Mouse (Mus musculus): Measurements from ENCODE around the gene Usp4.

The Usp4 gene

DNA sequence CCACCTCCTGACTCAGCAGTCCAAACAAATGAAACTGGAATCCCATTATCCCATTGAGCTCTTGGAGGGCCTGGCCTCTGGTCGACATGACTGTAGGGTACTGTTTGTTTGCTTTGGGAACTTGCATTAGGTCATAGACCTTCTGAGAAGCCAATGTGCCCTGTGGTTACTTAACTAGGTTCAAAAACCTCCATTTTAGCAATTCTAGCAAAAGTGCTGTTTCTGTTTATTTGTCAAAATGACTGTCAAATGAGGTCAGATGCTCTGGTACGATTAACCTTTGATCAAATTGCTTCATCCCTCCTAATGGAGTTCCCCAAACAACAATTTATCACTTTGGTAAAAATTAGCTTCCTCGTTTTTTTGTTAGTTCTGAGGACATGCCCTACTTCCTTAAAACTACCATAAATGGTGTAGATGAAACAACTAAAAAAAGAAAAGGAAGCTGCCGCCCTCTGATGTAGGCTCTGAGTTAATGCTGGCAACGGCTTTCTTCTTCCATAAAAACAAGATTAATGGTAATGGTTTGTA is 5.3 kb upstream of the Usp4 start:
- no peak for DNase-seq

- DNase-seq, result no peak
Observed at GRCm38 (mm10) chr9:108343331-108343730, 4.3 kb upstream of the Usp4 start.

DNA sequence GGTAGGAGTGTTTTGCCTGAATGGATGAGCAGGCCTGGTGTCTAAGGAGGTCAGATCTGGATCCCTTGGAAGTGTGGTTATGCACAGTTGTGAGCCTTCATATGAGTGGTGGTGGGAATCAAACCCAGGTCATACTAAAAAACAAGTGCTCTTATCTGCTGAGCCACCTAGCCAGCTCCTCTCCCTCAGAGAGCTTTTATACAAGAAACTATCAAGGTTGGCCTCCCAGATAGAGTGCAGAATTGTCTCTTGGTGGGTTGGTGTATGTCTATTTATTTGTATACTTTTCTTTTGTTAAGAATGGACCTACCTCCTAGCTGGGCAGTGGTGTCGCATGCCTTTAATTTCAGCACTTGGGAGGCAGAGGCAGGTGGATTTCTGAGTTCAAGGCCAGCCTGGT is 3.8 kb upstream of the Usp4 start:
- DNase-seq, result no peak

DNA sequence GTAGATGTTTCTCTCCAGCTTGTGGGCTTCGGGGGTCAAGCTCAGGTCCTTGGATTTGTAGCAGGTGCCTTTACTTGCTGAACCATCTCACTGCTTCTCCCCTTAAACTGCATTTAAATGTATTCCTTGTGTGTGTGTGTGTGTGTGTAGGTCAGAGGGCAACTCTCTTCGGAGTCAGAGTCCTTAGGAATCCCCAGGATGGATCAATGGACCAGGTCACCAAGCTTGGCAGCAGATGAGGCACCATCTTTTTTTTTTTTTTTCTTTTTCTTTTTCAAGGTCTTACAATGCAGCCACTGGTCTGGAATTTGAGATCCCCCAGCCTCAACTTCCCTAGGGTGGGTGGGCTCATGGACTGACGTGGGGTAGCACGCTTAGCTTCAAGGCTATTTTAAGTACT is 3.2 kb upstream of the Usp4 start:
- no peak for DNase-seq

- no peak for DNase-seq
Observed at GRCm38 (mm10) chr9:108347024-108347423, 629 bp upstream of the Usp4 start.

GRCm38 (mm10) chr9:108348290-108348680 is 632 bp downstream of the Usp4 start:
- no peak for DNase-seq

DNA sequence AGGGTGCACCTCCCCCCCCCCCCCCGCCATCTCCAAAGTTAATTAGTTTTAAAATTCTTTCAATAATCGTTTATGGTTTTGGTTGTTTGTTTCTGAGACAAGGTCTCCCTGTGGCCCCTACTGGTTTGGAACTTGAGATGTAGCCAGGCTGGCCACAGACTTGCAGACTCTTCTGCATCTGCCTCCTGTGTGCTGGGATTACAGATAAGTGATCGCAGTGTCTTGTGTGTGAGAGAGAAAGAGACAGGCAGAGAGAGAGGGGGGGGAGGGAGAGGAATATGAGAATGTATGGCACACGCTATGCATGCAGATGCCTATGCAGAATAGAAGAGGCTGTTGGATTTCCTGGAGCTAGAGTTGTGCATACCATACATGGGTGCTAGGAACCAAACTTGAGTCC is 2.1 kb downstream of the Usp4 start:
- no peak for DNase-seq

DNA sequence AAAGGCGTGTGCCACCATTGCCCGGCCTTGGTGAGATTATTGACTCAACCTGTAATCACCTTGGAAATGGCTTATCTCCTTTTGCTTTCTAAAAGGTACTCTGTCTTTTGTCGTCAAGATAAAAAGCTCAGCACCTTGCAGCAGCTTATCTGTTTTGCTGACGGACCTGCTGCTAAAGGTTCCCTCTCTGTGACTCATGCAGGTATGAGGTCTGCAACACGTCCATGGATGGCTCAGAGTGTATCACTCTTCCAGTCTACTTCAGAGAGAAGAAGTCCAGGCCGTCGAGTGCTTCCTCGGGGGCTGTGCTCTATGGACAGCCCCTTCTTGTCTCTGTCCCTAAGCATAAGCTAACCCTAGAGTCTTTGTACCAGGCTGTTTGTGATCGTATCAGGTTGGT is 30.6 kb downstream of the Usp4 start:
- DNase-seq, result no peak

DNA sequence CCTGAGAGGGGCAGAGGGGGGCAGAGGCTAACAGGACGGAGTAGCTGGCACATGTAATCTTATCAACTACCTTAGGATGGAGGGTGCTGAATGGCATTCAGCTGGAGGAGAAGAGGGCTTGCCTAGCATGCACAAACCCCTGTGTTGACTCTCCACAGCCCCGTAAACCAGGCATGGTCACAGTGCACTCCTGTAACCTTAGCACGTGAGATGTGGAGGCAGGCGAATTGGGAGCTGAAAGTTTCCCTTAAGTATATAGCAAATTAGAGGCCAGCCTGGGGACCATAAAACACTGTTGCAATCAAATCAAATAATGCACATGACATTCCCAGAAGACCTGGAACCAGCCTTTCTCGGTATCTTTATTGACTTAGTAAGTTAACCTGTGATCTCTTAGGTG is 31.1 kb downstream of the Usp4 start:
- DNase-seq, result no peak

- DNase-seq, result no peak
Observed at GRCm38 (mm10) chr9:108379294-108379693, 31.6 kb downstream of the Usp4 start.

GRCm38 (mm10) chr9:108381382-108381781 is 33.7 kb downstream of the Usp4 start:
- DNase-seq, result no peak

DNA sequence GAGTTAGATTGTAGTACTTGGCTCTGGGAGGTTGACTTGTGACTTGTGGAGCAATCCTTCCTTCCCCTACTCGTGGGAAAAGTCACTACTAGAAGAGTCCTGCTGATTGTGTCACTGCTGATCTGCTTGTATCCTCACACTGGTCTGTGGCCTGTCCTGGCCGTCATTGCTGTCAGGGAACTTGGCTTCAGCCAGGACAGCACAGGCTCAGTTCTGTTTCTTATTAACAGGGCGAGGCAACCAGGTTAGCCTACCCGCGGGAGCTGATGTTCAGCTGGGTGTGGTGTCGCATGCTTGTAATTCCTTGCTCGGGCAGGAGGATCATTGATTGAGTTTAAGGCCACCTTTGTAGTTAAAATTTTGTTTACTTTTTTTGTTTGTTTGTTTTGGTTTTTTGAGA is 37.4 kb downstream of the Usp4 start:
- DNase-seq, result no peak

- no peak for DNase-seq
Observed at GRCm38 (mm10) chr9:108386816-108387215, 39.2 kb downstream of the Usp4 start.

DNA sequence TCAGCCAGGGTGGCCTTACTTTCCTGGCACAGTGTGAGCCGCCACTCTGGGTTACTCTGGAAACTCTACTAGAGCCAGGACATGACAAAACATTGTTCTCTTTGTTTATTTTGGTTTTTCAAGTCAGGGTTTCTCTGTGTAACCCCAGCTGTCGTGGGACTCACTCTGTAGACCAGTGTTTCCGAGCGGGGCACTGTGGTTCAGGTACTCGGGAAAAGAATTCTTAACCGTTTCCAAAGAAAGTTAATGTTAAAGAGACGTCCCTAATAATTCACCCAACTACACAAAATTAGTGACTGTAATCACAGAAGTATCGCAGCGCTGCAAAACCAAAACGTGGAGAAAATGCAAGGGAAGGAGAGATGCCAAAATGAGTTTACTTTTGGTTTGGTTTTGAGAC is 40.9 kb downstream of the Usp4 start:
- DNase-seq, result no peak

GRCm38 (mm10) chr9:108389220-108389619 is 41.6 kb downstream of the Usp4 start:
- no peak for DNase-seq

DNA sequence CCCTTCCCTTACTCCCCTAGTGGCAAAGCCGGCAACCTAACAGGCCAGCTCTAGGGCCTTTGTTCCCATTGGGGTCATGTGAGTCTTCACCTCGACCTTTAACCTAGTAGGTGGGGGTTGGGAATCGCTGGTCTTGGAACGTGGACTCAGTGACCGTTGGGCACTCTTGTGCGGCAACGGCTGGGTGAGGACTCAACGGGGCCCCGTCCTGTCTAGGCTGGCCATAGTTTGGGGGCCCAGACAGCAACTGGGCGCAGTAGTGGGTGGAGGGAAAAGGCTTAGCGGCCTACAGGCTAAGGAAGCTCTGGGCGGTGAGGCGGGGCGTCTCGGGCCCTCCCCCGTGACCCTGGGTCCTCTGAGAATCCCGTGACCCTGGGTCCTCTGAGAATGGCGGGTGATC is 45.0 kb downstream of the Usp4 start, which contains the start of gene 1700102P08Rik:
Gene 1700102P08Rik (plus strand): TSS at position 130 of the 400 bp plus-strand sequence.
- no peak for DNase-seq

DNA sequence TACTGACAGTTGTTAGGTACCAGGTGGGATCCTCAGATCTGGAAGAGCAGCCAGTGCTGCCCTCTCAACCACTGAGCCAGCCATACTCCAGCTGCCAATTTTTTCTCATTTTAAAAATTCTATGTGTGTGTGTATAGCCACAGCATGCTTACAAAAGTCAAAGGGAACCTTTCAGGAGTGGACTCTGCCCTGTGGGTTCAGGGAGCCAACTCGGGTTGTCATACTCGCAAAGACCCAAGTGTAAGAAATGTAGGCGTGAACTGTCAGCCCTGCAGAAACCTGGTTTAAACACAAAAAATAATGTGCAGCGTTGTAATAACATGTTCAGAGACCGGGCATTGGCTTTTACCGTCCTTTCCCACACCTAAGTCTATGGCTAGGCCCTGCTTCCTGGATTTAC is 46.5 kb downstream of the Usp4 start:
- DNase-seq, result no peak

DNA sequence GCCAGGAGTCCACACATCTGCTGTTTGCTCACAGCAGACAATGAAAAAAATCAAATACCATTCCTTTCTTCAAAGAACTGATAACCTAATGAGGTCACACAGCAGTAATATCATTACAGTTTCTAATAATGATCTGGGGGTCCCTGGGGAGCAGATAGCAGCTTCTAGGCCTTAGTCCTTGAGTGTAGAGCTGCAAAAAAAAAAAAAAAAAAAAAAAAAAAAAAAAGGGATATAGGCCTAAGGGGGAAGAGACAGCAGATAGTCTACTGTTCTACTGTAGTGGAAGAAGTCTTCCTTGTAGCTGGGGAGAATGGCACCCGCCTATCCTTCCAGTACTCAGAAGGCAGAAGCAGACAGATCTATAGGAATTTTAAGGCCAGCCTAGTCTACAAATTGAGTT is 47.8 kb downstream of the Usp4 start:
- no peak for DNase-seq

DNA sequence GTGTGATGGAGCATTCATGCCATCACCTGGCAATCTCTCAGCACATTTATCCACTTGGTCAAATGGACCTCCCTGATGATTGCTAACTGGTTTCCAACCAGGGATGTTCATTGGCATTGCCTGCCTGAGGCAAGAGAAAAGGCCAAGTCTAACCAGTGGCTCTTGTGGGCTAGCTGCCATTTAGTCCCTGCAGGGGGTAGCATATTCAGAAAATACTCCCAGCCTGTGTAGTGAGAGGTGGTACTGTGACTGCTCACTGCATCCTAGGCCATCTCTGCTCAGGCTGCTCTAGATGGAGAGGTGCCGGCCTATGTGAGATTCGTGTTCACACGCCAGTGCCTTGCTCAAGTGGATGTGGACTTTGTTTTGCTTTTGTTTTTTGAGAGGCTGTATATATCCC is 50.7 kb downstream of the Usp4 start:
- DNase-seq, result peak; percentile 18 to 20

DNA sequence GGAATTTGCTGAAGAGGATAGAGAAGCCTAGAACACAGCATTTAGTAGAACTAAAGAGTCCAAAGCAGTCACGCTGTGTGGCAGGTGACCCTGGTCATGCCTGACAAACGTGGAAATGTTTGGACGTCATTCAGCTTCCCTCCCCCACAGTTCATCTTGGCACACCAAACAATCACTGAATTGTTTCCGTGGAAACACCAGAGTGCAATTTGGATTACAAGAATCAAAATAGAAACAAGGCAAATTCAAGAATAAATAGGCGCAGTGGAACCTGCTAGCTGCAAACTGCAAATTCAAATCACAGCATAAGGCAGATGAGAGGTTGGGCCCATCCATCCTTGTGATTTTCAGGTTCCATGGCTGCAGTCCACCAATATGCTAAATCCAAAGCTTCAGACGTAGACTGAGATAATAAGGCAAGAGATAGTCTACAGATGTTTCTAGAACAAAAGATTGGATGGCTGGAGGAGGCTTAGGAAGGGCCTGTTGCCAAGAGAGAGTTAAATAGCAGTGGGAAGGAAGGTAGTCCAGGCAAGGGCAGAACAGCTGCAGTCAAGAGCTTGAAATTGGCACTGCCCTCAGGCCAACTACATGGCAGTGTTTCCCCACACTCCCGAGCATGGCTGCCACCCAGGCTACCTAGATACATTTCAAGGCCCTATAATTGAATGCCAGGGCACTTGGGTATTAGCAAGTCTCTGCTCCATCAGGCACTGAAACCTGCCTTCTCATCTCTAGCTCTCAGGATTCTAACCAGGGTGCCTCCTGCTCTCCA is 53.7 kb downstream of the Usp4 start:
- DNase-seq, result peak; percentile 30 to 31

DNA sequence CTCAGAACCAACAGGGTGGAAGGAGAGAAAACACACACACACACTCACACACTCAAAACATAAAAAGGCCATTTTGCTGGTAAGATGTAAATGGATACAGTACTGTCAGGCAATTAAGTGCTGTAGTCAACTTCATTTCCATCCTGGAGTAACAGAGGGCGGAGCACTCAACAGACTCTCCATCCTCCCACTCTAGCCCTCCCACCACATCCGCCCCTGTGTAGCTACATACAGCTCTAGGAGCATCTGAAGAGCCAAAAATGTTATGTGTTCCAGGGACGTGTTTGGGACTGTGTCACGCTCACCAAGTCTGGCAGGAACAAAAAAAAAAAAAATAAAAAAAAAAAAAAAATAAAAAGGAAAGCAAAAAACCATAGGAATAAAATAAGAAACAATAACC is 55.4 kb downstream of the Usp4 start:
- no peak for DNase-seq

DNA sequence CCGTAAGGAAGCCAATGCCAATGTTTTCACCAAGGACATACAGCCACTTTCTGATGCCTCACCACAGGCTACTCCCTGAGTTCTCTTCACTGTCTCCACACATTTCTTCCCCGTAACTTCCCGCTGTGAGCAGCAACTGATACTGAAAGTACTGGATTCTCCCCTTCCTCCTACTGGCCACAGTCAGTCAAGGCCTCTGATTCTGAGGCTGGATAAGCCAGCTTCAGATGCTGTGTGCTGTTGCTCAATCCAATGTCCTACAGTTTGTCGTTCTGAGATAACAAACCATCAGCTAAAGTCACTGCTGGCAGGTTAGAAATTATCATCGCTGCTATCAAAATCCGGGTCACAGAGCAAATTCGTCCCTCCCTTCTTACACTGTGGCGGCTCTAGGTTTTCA is 56.8 kb downstream of the Usp4 start:
- no peak for DNase-seq

DNA sequence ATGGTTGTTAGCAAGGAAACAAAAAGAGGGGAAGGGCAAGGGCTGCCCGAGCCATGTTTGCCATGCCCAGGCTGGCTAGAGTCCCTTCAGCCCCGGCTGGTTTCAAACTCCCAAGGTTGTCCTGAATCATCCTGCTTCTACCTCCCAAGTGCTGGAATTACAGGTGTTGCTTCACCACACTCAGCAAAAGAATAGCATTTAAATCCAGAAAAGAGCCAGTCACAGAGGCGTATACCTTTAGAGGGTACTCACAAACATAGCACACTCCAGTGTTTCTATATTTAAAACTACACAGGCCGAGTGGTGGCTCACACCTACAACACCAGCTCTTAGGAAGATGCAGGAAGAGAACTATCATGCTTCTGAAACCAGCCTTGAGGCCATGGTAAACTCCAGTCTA is 61.9 kb downstream of the Usp4 start:
- DNase-seq, result no peak

GRCm38 (mm10) chr9:108411381-108411942 is 63.8 kb downstream of the Usp4 start:
- no peak for DNase-seq

- peak in 1 of 2 experiments; percentile 18 for DNase-seq
Observed at GRCm38 (mm10) chr9:108412221-108412620, 64.6 kb downstream of the Usp4 start.

Data from cerebellum, adult 18-20 months (tissue).